Mouse (Mus musculus) liver, adult 2 months (tissue): ENCODE data around the gene Ankrd37.

Experiments used
- CTCF ChIP-seq: fragments of 200-500 bp; IDR thresholded peaks from 2 replicates; pipeline ENCODE4 v1.5.1; 2011; ENCODE audit warnings: low read depth, low read length, control low read depth
- POLR2A ChIP-seq: fragments of 200-500 bp; IDR thresholded peaks from 2 replicates; pipeline ENCODE4 v1.6.1; 2011; ENCODE audit warnings: low read length, control low read depth; ENCODE audit not compliant: insufficient read depth; ENCODE audit errors: extremely low read depth

DNA sequence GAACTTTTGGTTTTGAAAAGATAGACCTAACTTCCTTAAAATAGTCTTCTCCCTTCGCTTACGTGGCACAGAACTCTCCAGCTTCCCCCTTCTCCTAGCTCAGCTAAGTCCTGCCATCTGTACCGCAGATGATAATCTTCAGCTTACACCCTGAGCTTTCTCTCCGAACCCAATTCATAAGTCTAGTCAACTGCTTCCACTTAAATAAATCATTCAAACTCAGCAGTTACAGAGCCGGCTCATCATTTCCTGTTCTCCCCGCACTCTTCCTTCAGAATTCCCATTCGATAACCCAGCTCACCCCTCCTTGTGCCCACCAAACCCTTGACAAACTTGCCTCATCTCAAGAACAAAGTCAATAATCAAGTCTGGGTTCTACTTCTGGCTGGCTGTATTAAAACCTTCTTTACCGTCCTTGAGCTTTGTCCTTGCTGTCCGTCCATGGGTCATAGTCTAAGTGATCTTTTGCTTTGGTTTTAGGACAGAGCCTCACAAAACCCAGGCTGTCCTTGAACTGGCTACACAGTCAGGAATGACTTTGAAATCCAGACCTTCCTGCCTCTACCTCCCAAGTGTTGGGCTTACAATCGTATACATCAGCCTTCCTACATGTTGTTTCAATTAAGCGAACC, 29.6 kb downstream of the Ankrd37 start:
- TF ChIP-seq POLR2A: no peak
- no peak for TF ChIP-seq CTCF
